Mouse (Mus musculus): ENCODE measurements around the gene Tcp11. TPM values are rescaled to one million over a fixed set of nuclear protein-coding genes. Genes with fewer than 3 reads are reported as not detected.

The Tcp11 gene
- total and polyA plus RNA-seq, 3 experiments: 0.50 to 0.82 TPM; not detected in 1

DNA sequence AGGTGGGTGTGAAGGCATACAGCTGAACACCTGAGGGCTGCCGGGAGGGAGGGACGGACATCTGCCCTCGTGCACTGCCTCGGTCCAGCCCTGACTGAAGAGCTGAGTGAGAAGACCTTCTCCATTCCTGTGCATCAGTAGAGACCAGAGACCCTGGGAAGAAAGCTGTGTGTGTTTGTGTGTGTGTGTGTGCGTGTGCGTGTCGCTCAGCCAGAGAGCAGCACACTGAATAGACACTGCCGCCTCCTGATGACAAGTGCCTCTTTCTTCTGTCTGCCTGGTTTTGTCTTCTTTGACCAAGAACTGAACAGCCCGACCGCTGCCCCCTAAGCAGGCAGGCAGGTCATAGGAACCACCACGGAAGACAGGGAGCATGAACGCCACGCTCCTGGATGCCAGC lies 39.1 kb downstream of the Tcp11 start:
- no peak for DNase-seq (ENCODE audit: low read depth, low spot score)
- no peaks in the 10 kb centered on the region for H3K4me1 ChIP-seq (ENCODE audit: control insufficient read depth in 1 of 2, insufficient read depth in 2 of 2, low read length in 2 of 2)
- no peaks in the 10 kb centered on the region for H3K36me3 ChIP-seq (ENCODE audit: control insufficient read depth in 1 of 2, insufficient read depth in 2 of 2, low read length in 2 of 2)
- TF ChIP-seq EP300 (IDR thresholded peaks at IDR 0.05; ENCODE audit: low read depth in 1 of 2, low read length in 2 of 2) (no peak), RCOR1 (IDR thresholded peaks at IDR 0.05; ENCODE audit: low read depth, low read length) (no peak), USF1 (IDR thresholded peaks at IDR 0.05; ENCODE audit: low read depth, low read length) (no peak), MYC (IDR thresholded peaks at IDR 0.05; ENCODE audit: low read depth, low read length) (no peak), ELF1 (IDR thresholded peaks at IDR 0.05; ENCODE audit: low read depth, low read length) (no peak), KAT2A (conservative IDR thresholded peaks at IDR 0.05; ENCODE audit: low read depth, low read length) (no peak), CHD2 (IDR thresholded peaks at IDR 0.05; ENCODE audit: low read length) (no peak), RAD21 (IDR thresholded peaks at IDR 0.05; ENCODE audit: low read depth, low read length) (no peak), HCFC1 (IDR thresholded peaks at IDR 0.05; ENCODE audit: low read depth, low read length) (no peak), ZKSCAN1 (IDR thresholded peaks at IDR 0.05; ENCODE audit: low read depth, low read length) (no peak), SIN3A (IDR thresholded peaks at IDR 0.05; ENCODE audit: low read length) (no peak), POLR2AphosphoS2 (IDR thresholded peaks at IDR 0.05; ENCODE audit: low read length) (no peak), MEF2A (IDR thresholded peaks at IDR 0.05; ENCODE audit: extremely low read depth, insufficient replicate concordance, low read depth, low read length, poor library complexity, severe bottlenecking) (no peak), MAZ (IDR thresholded peaks at IDR 0.05; ENCODE audit: low read depth, low read length) (no peak), CHD1 (IDR thresholded peaks at IDR 0.05; ENCODE audit: low read depth, low read length) (no peak), ZC3H11A (IDR thresholded peaks at IDR 0.05; ENCODE audit: low read depth, low read length) (no peak), MXI1 (IDR thresholded peaks at IDR 0.05; ENCODE audit: low read depth, low read length) (no peak)
- H3K9me3 ChIP-seq (replicated peaks; ENCODE audit: insufficient read depth, low read length): no peaks in the 10 kb centered on the region
- H3K79me2 ChIP-seq (ENCODE audit: control insufficient read depth, insufficient read depth, low read length, poor library complexity): no peaks in the 10 kb centered on the region
- no peak overlapping the region for H3K27ac ChIP-seq (ENCODE audit: control insufficient read depth, low read depth, low read length)
- H3K27me3 ChIP-seq (ENCODE audit: control insufficient read depth in 1 of 2, insufficient read depth in 2 of 2, low read length in 2 of 2): no peaks in the 10 kb centered on the region
- H3K9ac ChIP-seq (ENCODE audit: control insufficient read depth, low read depth, low read length, poor library complexity, severe bottlenecking): no peak overlapping the region
- H3K4me3 ChIP-seq (ENCODE audit: control insufficient read depth in 1 of 2, insufficient read depth in 1 of 2, low read depth in 2 of 2, low read length in 2 of 2): no peak overlapping the region

DNA sequence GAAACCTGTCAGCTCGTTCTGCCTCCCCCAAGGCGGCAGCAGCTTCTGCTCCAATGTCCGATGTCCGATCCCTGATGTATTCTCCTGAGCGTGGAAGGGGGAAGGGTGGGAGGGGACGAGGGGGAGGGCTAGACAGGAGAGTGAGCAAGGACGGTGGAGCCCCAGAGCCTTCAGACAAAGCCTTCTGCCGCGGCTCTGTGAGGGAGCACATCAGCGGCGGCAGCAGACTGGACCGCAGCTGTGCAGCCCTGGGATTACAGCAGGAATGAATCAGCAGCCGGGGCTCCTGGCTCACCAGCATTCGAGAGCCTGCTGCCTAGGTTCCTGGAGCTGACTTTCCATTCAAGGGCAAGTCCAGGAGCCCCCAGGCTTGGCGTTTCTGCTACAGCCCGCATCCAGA lies 39.8 kb downstream of the Tcp11 start:
- Histone ChIP-seq H3K27ac (ENCODE audit: control insufficient read depth, low read depth, low read length) (no peak overlapping the region), H3K36me3 (ENCODE audit: control insufficient read depth in 1 of 2, insufficient read depth in 2 of 2, low read length in 2 of 2) (no peaks in the 10 kb centered on the region), H3K9ac (ENCODE audit: control insufficient read depth, low read depth, low read length, poor library complexity, severe bottlenecking) (no peak overlapping the region), H3K4me3 (ENCODE audit: control insufficient read depth in 1 of 2, insufficient read depth in 1 of 2, low read depth in 2 of 2, low read length in 2 of 2) (no peak overlapping the region), H3K4me1 (ENCODE audit: control insufficient read depth in 1 of 2, insufficient read depth in 2 of 2, low read length in 2 of 2) (no peaks in the 10 kb centered on the region), H3K27me3 (ENCODE audit: control insufficient read depth in 1 of 2, insufficient read depth in 2 of 2, low read length in 2 of 2) (no peaks in the 10 kb centered on the region), H3K9me3 (replicated peaks; ENCODE audit: insufficient read depth, low read length) (no peaks in the 10 kb centered on the region), H3K79me2 (ENCODE audit: control insufficient read depth, insufficient read depth, low read length, poor library complexity) (no peaks in the 10 kb centered on the region)
- no peak for DNase-seq (ENCODE audit: low read depth, low spot score)
- TF ChIP-seq CHD2 (IDR thresholded peaks at IDR 0.05; ENCODE audit: low read length): no peak
